Mouse (Mus musculus): ENCODE measurements around the gene Lrrc63. TPM values are rescaled to one million over a fixed set of nuclear protein-coding genes. Genes with fewer than 3 reads are reported as not detected.

Gene Lrrc63
- polyA plus RNA-seq, 1 experiment from 2014 or later: 0.07 TPM

- TF ChIP-seq CTCF (IDR thresholded peaks at IDR 0.05; ENCODE audit: low read depth): no peak
- no peaks in the 10 kb centered on the region for H3K36me3 ChIP-seq (ENCODE audit: insufficient read depth)
- H3K27me3 ChIP-seq (ENCODE audit: insufficient read depth, low read length): no peaks in the 10 kb centered on the region
- DNase-seq (no peak), ATAC-seq (ENCODE audit: insufficient read depth) (no peak)
- H3K4me1 ChIP-seq (ENCODE audit: insufficient read depth): no peaks in the 10 kb centered on the region
- H3K4me3 ChIP-seq (ENCODE audit: low read depth, low read length): no peak overlapping the region
- 68% methylated on average over 10 of the region's 10 CpGs for WGBS
- no peaks in the 10 kb centered on the region for H3K9me3 ChIP-seq (ENCODE audit: low read depth, low read length)
- no peak overlapping the region for H3K27ac ChIP-seq (ENCODE audit: low read depth)
- no peak overlapping the region for H3K4me2 ChIP-seq
- H3K9ac ChIP-seq: no peak overlapping the region
Observed at GRCm38 (mm10) chr14:75075299-75076180, 55.1 kb downstream of the Lrrc63 start.

- no peak overlapping the region for H3K9ac ChIP-seq
- ATAC-seq (ENCODE audit: insufficient read depth) (no peak), DNase-seq (no peak)
- no peaks in the 10 kb centered on the region for H3K27me3 ChIP-seq (ENCODE audit: insufficient read depth, low read length)
- 74% methylated on average over 15 of the region's 15 CpGs for WGBS
- TF ChIP-seq CTCF (IDR thresholded peaks at IDR 0.05; ENCODE audit: low read depth): no peak
- H3K27ac ChIP-seq (ENCODE audit: low read depth): no peak overlapping the region
- H3K9me3 ChIP-seq (ENCODE audit: low read depth, low read length): no peaks in the 10 kb centered on the region
- H3K36me3 ChIP-seq (ENCODE audit: insufficient read depth): no peaks in the 10 kb centered on the region
- H3K4me1 ChIP-seq (ENCODE audit: insufficient read depth): no peaks in the 10 kb centered on the region
- no peak overlapping the region for H3K4me3 ChIP-seq (ENCODE audit: low read depth, low read length)
- H3K4me2 ChIP-seq: no peak overlapping the region
Observed at GRCm38 (mm10) chr14:75071091-75071490, 59.6 kb downstream of the Lrrc63 start.

- no peaks in the 10 kb centered on the region for H3K9me3 ChIP-seq (ENCODE audit: low read depth, low read length)
- no peaks in the 10 kb centered on the region for H3K27me3 ChIP-seq (ENCODE audit: insufficient read depth, low read length)
- no peak for ATAC-seq (ENCODE audit: insufficient read depth)
- no peaks in the 10 kb centered on the region for H3K4me1 ChIP-seq (ENCODE audit: insufficient read depth)
- no peak overlapping the region for H3K27ac ChIP-seq (ENCODE audit: low read depth)
- no peak for TF ChIP-seq CTCF (IDR thresholded peaks at IDR 0.05; ENCODE audit: low read depth)
- 57% methylated on average over 7 of the region's 7 CpGs for WGBS
- no peak overlapping the region for H3K4me3 ChIP-seq (ENCODE audit: low read depth, low read length)
- no peaks in the 10 kb centered on the region for H3K36me3 ChIP-seq (ENCODE audit: insufficient read depth)
- no peak overlapping the region for H3K4me2 ChIP-seq
- no peak for DNase-seq
- H3K9ac ChIP-seq: no peak overlapping the region
Observed at GRCm38 (mm10) chr14:75069356-75069979, 61.2 kb downstream of the Lrrc63 start.

GRCm38 (mm10) chr14:75068430-75069112, 62.1 kb downstream of the Lrrc63 start:
- Histone ChIP-seq H3K27me3 (ENCODE audit: insufficient read depth, low read length) (no peaks in the 10 kb centered on the region), H3K4me1 (ENCODE audit: insufficient read depth) (no peaks in the 10 kb centered on the region), H3K36me3 (ENCODE audit: insufficient read depth) (no peaks in the 10 kb centered on the region), H3K4me2 (no peak overlapping the region), H3K4me3 (ENCODE audit: low read depth, low read length) (no peak overlapping the region), H3K9ac (no peak overlapping the region), H3K27ac (ENCODE audit: low read depth) (no peak overlapping the region), H3K9me3 (ENCODE audit: low read depth, low read length) (no peaks in the 10 kb centered on the region)
- no peak for TF ChIP-seq CTCF (IDR thresholded peaks at IDR 0.05; ENCODE audit: low read depth)
- ATAC-seq (ENCODE audit: insufficient read depth) (no peak), DNase-seq (no peak)
- WGBS: 78% methylated on average over 18 of the region's 19 CpGs

- ATAC-seq (ENCODE audit: insufficient read depth) (no peak), DNase-seq (no peak)
- H3K27ac ChIP-seq (ENCODE audit: low read depth): no peak overlapping the region
- no peak overlapping the region for H3K4me3 ChIP-seq (ENCODE audit: low read depth, low read length)
- no peak for TF ChIP-seq CTCF (IDR thresholded peaks at IDR 0.05; ENCODE audit: low read depth)
- 94% methylated on average over 5 of the region's 5 CpGs for WGBS
- H3K4me2 ChIP-seq: no peak overlapping the region
- no peaks in the 10 kb centered on the region for H3K36me3 ChIP-seq (ENCODE audit: insufficient read depth)
- H3K9ac ChIP-seq: no peak overlapping the region
- H3K4me1 ChIP-seq (ENCODE audit: insufficient read depth): no peaks in the 10 kb centered on the region
- H3K9me3 ChIP-seq (ENCODE audit: low read depth, low read length): no peaks in the 10 kb centered on the region
- H3K27me3 ChIP-seq (ENCODE audit: insufficient read depth, low read length): no peaks in the 10 kb centered on the region
Observed at GRCm38 (mm10) chr14:75065211-75065610, 65.5 kb downstream of the Lrrc63 start.

- 71% methylated on average over 7 of the region's 7 CpGs for WGBS
- no peak for DNase-seq
Observed at GRCm38 (mm10) chr14:75064520-75064919, 66.2 kb downstream of the Lrrc63 start.

GRCm38 (mm10) chr14:75063936-75064335, 66.7 kb downstream of the Lrrc63 start:
- ATAC-seq (ENCODE audit: insufficient read depth) (no peak), DNase-seq (no peak)
- no peak overlapping the region for H3K9ac ChIP-seq

More at GRCm38 (mm10) chr14:75064520-75064919, 66.2 kb downstream of the Lrrc63 start:
- Histone ChIP-seq H3K9ac (no peak overlapping the region), H3K4me2 (no peak overlapping the region), H3K4me3 (ENCODE audit: low read depth, low read length) (no peak overlapping the region), H3K4me1 (ENCODE audit: insufficient read depth) (no peaks in the 10 kb centered on the region), H3K36me3 (ENCODE audit: insufficient read depth) (no peaks in the 10 kb centered on the region), H3K27me3 (ENCODE audit: insufficient read depth, low read length) (no peaks in the 10 kb centered on the region), H3K27ac (ENCODE audit: low read depth) (no peak overlapping the region), H3K9me3 (ENCODE audit: low read depth, low read length) (no peaks in the 10 kb centered on the region)
- ATAC-seq (ENCODE audit: insufficient read depth): no peak
- TF ChIP-seq CTCF (IDR thresholded peaks at IDR 0.05; ENCODE audit: low read depth): no peak

More at GRCm38 (mm10) chr14:75063936-75064335, 66.7 kb downstream of the Lrrc63 start:
- no peaks in the 10 kb centered on the region for H3K9me3 ChIP-seq (ENCODE audit: low read depth, low read length)
- H3K4me2 ChIP-seq: no peak overlapping the region
- H3K36me3 ChIP-seq (ENCODE audit: insufficient read depth): no peaks in the 10 kb centered on the region
- H3K4me1 ChIP-seq (ENCODE audit: insufficient read depth): no peaks in the 10 kb centered on the region
- no peak overlapping the region for H3K27ac ChIP-seq (ENCODE audit: low read depth)
- no peak for TF ChIP-seq CTCF (IDR thresholded peaks at IDR 0.05; ENCODE audit: low read depth)
- no peak overlapping the region for H3K4me3 ChIP-seq (ENCODE audit: low read depth, low read length)
- WGBS: 91% methylated on average over 8 of the region's 8 CpGs
- H3K27me3 ChIP-seq (ENCODE audit: insufficient read depth, low read length): no peaks in the 10 kb centered on the region

Measured in lung, embryonic 14.5 days (tissue).